Mouse (Mus musculus) c-Kit-positive CD71-negative TER-119-negative erythroid progenitor cells, embryonic 14.5 days (primary cell): ENCODE measurements around the gene Olfr845.

Experiments used
- DNase-seq: peaks from one replicate; pipeline ENCODE4 v3.0.0-alpha.2; 2013; ENCODE audit warnings: low read depth

The Olfr845 gene

DNA sequence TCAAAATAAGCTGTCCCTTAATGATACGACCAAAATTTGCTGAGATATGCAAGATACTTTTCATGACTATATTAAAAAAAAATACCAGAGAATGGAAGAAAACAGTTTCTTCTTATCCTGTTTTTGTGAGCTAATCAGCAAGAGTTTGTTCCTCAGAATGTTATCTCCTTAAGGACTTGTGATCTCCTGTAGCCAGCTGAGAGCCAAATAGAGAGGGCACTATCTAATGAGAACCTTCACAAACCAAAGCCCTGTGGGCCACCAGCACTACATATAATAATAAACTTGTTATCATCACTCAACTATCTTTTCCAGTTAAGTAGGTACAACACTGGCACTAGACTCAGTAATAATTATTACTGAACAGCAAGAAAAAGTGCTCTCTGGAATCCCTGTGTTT is at the start of gene Olfr845:
Olfr845 (plus strand) TSS at position 301 of the 400 bp plus-strand sequence.
- no peak for DNase-seq

DNA sequence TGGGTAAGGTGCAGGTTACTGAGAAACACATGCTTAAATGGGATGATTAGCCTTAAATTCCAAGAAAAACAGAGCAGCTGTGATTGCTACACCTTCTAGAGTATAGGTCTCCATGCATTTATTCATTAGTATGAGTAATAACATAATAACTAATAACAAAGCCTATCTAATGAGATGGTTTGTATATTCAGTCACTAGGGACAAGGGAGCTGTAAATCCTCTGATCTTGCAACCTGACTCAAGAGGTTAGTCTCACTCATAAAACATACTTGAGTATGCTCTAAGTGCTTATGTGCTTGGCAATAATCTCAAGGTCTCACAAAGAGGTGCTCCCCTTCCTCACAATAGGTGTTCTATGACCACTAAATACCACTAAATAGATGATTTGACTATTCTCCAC is 20.2 kb upstream of the Olfr845 start, which contains the start of gene Olfr844:
Olfr844 (plus strand) TSS at position 301 of the 400 bp plus-strand sequence.
- no peak for DNase-seq

DNA sequence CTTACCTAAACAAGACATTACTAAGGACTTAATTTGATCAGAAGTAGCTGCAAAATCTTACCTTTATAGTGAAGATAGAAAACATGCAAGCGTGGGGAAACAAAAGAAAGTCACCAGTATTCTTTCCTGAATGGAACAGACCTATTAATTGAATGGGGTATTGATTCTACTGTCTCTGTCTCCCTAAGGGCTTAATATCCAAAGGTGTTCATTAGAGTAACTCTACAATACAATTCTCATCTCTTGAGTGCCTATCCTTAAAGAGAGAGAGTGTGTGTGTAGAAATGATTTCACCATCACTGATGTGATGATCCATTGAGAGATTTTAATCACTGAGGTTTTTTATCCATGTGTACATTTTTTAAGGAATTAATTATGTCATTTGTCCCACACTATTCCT is 27.6 kb downstream of the Olfr845 start, which contains the start of gene Olfr846:
Olfr846 (minus strand) TSS at position 101 of the 400 bp plus-strand sequence.
- DNase-seq = no peak

DNA sequence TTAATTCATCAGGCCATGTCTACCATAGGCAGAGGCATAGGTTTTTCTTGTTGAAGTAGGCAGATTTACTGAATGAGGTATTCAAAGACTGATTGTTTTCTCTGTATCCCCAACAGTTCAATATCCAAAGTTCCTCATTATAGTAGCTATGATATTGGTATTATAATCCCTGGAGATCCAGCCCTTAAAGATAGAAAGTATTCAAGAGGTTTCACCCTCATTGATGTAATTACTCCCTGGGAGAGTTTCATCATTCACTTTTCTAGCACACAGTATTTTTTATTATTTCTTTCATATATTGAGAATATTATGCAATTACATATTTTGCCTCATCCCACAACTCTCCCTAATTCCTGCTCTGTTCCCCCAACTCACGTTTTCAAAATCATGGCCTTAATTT is 42.3 kb downstream of the Olfr845 start, which contains the start of gene Olfr847:
Olfr847 (minus strand) TSS at position 101 of the 400 bp plus-strand sequence.
- no peak for DNase-seq
